Mouse (Mus musculus): ENCODE measurements around the gene Trim28. TPM values are rescaled to one million over a fixed set of nuclear protein-coding genes. Genes with fewer than 3 reads are reported as not detected.

The Trim28 gene
- 483 and 563 TPM in 2 replicates for total RNA-seq (2014; rRNA removed)
- 176 and 184 TPM in 2 replicates for polyA plus RNA-seq (2015; fragmentation: Nextera tagmentation; extraction: Ambion mirVana)

- WGBS = 85% methylated on average over 3 of the region's 3 CpGs
- Histone ChIP-seq H3K27me3 (ENCODE audit: insufficient read depth, low read length) (no peaks in the 10 kb centered on the region), H3K9me3 (ENCODE audit: low read length) (no peaks in the 10 kb centered on the region), H3K9ac (replicated peaks; ENCODE audit: low read length) (no peak within 1 kb of the TSS), H3K27ac (no peak within 1 kb of the TSS), H3K4me2 (ENCODE audit: low read depth, low read length) (no peak within 1 kb of the TSS), H3K36me3 (ENCODE audit: insufficient read depth, low read length) (no peaks in the 10 kb centered on the region), H3K4me3 (ENCODE audit: low read length) (no peak within 1 kb of the TSS), H3K4me1 (ENCODE audit: insufficient read depth, low read length) (no peaks in the 10 kb centered on the region)
- no peak for TF ChIP-seq CTCF (IDR thresholded peaks at IDR 0.05; ENCODE audit: low read depth)
- ATAC-seq = no peak
- no peak for DNase-seq (ENCODE audit: low spot score)
Observed at GRCm38 (mm10) chr7:12998851-12999250, at the start of gene Trim28. Trim28 (plus strand) TSS chr7:12999114.

GRCm38 (mm10) chr7:12949872-12950229 lies 49.1 kb upstream of the Trim28 start:
- H3K36me3 ChIP-seq (ENCODE audit: insufficient read depth, low read length) = no peaks in the 10 kb centered on the region
- H3K4me2 ChIP-seq (ENCODE audit: low read depth, low read length) = peak overlapping the region; percentile 89
- no peak for TF ChIP-seq CTCF (IDR thresholded peaks at IDR 0.05; ENCODE audit: low read depth)
- WGBS = 10% methylated on average over 16 of the region's 16 CpGs
- peak overlapping the region; percentile 56 for H3K9ac ChIP-seq (replicated peaks; ENCODE audit: low read length)
- H3K27ac ChIP-seq = peak overlapping the region; percentile 76
- H3K4me3 ChIP-seq (ENCODE audit: low read length) = peak overlapping the region; percentile 40
- H3K27me3 ChIP-seq (ENCODE audit: insufficient read depth, low read length) = no peaks in the 10 kb centered on the region
- no peaks in the 10 kb centered on the region for H3K9me3 ChIP-seq (ENCODE audit: low read length)
- DNase-seq (ENCODE audit: low spot score) (no peak), ATAC-seq (no peak)
- peaks cover 5% of the 10 kb centered on the region; the same call in 1 of the 2 replicates for H3K4me1 ChIP-seq (ENCODE audit: insufficient read depth, low read length)

GRCm38 (mm10) chr7:12954896-12955295 lies 44.0 kb upstream of the Trim28 start:
- H3K4me1 ChIP-seq (ENCODE audit: insufficient read depth, low read length) = peaks cover 4% of the 10 kb centered on the region; the same call in 1 of the 2 replicates
- no peak overlapping the region for H3K27ac ChIP-seq
- peak; percentile 61 for TF ChIP-seq CTCF (IDR thresholded peaks at IDR 0.05; ENCODE audit: low read depth)
- 56% methylated on average over 3 of the region's 3 CpGs for WGBS
- no peak overlapping the region for H3K4me2 ChIP-seq (ENCODE audit: low read depth, low read length)
- no peak overlapping the region for H3K9ac ChIP-seq (replicated peaks; ENCODE audit: low read length)
- peak; percentile 62; the same call in 1 of the 2 replicates for ATAC-seq
- H3K4me3 ChIP-seq (ENCODE audit: low read length) = no peak overlapping the region
- peak; percentile 45 for DNase-seq (ENCODE audit: low spot score)
- no peaks in the 10 kb centered on the region for H3K9me3 ChIP-seq (ENCODE audit: low read length)
- H3K36me3 ChIP-seq (ENCODE audit: insufficient read depth, low read length) = no peaks in the 10 kb centered on the region
- H3K27me3 ChIP-seq (ENCODE audit: insufficient read depth, low read length) = no peaks in the 10 kb centered on the region

- Histone ChIP-seq H3K27me3 (ENCODE audit: insufficient read depth, low read length) (no peaks in the 10 kb centered on the region), H3K36me3 (ENCODE audit: insufficient read depth, low read length) (no peaks in the 10 kb centered on the region), H3K9ac (replicated peaks; ENCODE audit: low read length) (no peak overlapping the region), H3K27ac (no peak overlapping the region), H3K4me3 (ENCODE audit: low read length) (no peak overlapping the region), H3K4me1 (ENCODE audit: insufficient read depth, low read length) (no peaks in the 10 kb centered on the region), H3K9me3 (ENCODE audit: low read length) (no peaks in the 10 kb centered on the region), H3K4me2 (ENCODE audit: low read depth, low read length) (no peak overlapping the region)
- DNase-seq (ENCODE audit: low spot score) (no peak), ATAC-seq (no peak)
- TF ChIP-seq CTCF (IDR thresholded peaks at IDR 0.05; ENCODE audit: low read depth) = no peak
- 71% methylated on average over 5 of the region's 5 CpGs for WGBS
Observed at GRCm38 (mm10) chr7:12957511-12957910, 41.4 kb upstream of the Trim28 start.

GRCm38 (mm10) chr7:12958948-12959347 lies 40.0 kb upstream of the Trim28 start:
- Histone ChIP-seq H3K4me1 (ENCODE audit: insufficient read depth, low read length) (no peaks in the 10 kb centered on the region), H3K4me2 (ENCODE audit: low read depth, low read length) (no peak overlapping the region), H3K27ac (no peak overlapping the region), H3K9me3 (ENCODE audit: low read length) (no peaks in the 10 kb centered on the region), H3K4me3 (ENCODE audit: low read length) (no peak overlapping the region), H3K27me3 (ENCODE audit: insufficient read depth, low read length) (no peaks in the 10 kb centered on the region), H3K9ac (replicated peaks; ENCODE audit: low read length) (no peak overlapping the region), H3K36me3 (ENCODE audit: insufficient read depth, low read length) (no peaks in the 10 kb centered on the region)
- ATAC-seq (no peak), DNase-seq (ENCODE audit: low spot score) (no peak)
- no peak for TF ChIP-seq CTCF (IDR thresholded peaks at IDR 0.05; ENCODE audit: low read depth)
- WGBS = 82% methylated on average over 4 of the region's 4 CpGs

- Histone ChIP-seq H3K4me2 (ENCODE audit: low read depth, low read length) (no peak overlapping the region), H3K27me3 (ENCODE audit: insufficient read depth, low read length) (no peaks in the 10 kb centered on the region)
- WGBS = 17% methylated on average over 4 of the region's 4 CpGs
Observed at GRCm38 (mm10) chr7:12959718-12960117, 39.2 kb upstream of the Trim28 start.

GRCm38 (mm10) chr7:12961511-12962141 lies 37.3 kb upstream of the Trim28 start:
- DNase-seq (ENCODE audit: low spot score) (peak; percentile 91), ATAC-seq (peak; percentile 70)
- Histone ChIP-seq H3K4me3 (ENCODE audit: low read length) (peak overlapping the region; percentile 51), H3K27me3 (ENCODE audit: insufficient read depth, low read length) (no peaks in the 10 kb centered on the region), H3K4me1 (ENCODE audit: insufficient read depth, low read length) (peaks cover 10% of the 10 kb centered on the region; the same call in 1 of the 2 replicates), H3K9ac (replicated peaks; ENCODE audit: low read length) (peak overlapping the region; percentile 65), H3K27ac (peak overlapping the region; percentile 85), H3K9me3 (ENCODE audit: low read length) (no peaks in the 10 kb centered on the region), H3K4me2 (ENCODE audit: low read depth, low read length) (peak overlapping the region; percentile 70), H3K36me3 (ENCODE audit: insufficient read depth, low read length) (no peaks in the 10 kb centered on the region)
- 1% methylated on average over 29 of the region's 29 CpGs for WGBS
- TF ChIP-seq CTCF (IDR thresholded peaks at IDR 0.05; ENCODE audit: low read depth) = no peak

More at GRCm38 (mm10) chr7:12959718-12960117, 39.2 kb upstream of the Trim28 start:
- H3K4me1 ChIP-seq (ENCODE audit: insufficient read depth, low read length) = 0 out of 2 replicates have a peak, but pooled peaks cover 1% of the 10 kb centered on the region
- no peaks in the 10 kb centered on the region for H3K9me3 ChIP-seq (ENCODE audit: low read length)
- H3K4me3 ChIP-seq (ENCODE audit: low read length) = no peak overlapping the region
- no peaks in the 10 kb centered on the region for H3K36me3 ChIP-seq (ENCODE audit: insufficient read depth, low read length)
- no peak for TF ChIP-seq CTCF (IDR thresholded peaks at IDR 0.05; ENCODE audit: low read depth)
- no peak overlapping the region for H3K27ac ChIP-seq
- no peak for DNase-seq (ENCODE audit: low spot score)
- no peak for ATAC-seq
- no peak overlapping the region for H3K9ac ChIP-seq (replicated peaks; ENCODE audit: low read length)
